Mouse (Mus musculus): ENCODE results near the gene Plekho1.
"Not testable (repeated sequence)": the region's sequence is repeated elsewhere in the genome, so short reads cannot be mapped to it uniquely, and the experiment has no call there.

Gene Plekho1

DNA sequence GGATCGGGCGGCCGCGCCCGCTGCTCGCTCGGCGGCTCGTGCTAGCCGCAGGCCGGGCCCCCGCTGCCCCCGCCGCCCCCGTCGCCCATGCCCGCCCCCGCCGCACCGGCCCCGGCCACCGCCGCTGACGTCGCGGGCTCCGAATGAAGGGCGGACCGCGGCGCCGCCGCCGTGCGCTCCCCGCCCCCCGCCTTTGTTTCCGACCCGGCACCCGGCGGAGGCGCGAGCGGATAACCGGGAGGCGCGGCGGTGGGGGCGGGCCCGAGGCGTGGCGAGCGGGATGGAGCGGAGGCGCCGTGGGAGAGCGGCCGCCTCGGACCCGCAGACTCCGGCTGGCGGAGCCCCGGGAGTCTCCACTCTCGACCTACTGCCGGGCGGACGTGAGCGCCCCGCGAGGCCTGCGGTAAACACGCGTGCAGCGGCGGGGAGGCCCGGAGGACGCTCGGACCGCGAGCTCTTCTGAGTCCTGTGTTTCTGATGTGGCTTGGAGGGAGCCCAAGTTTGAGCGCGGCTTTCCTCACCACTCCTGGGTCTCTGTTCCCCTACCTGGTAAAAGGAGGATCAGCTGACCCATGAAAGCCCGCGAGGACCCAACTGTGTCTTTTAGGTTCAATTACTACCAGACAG is at the start of gene Plekho1:
Gene Plekho1 (minus strand): TSS at position 200 of the 627 bp plus-strand sequence.
- peak; percentile 67 to 70 for DNase-seq

DNA sequence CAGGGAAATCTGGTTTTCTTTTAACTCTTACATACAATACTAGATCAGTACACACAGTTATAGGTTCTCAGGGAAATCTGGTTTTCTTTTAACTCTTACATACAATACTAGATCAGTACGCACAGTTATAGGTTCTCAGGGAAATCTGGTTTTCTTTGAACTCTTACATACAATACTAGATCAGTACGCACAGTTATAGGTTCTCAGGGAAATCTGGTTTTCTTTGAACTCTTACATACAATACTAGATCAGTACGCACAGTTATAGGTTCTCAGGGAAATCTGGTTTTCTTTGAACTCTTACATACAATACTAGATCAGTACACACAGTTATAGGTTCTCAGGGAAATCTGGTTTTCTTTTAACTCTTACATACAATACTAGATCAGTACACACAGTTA is 48.8 kb upstream of the Plekho1 start:
- not testable (repeated sequence) for DNase-seq

DNA sequence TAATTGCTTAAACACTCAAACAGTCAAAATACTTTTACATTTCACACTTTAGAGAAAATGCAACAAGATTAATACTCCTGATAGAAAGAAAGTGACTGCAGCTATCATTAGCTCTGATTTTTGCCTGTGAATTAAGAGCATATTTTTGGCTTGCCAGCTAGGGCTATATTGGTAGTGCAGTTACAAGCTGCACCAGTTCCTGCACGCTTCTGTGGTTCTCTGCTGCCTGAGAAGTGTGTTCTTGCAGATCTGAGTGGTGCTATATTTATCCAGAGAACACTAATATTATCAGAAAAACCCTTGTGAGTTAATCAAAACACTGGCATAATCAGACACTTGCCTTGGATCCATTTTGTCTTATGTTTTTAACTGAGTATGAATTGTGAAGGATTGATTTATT is 47.3 kb upstream of the Plekho1 start:
- no peak for DNase-seq

DNA sequence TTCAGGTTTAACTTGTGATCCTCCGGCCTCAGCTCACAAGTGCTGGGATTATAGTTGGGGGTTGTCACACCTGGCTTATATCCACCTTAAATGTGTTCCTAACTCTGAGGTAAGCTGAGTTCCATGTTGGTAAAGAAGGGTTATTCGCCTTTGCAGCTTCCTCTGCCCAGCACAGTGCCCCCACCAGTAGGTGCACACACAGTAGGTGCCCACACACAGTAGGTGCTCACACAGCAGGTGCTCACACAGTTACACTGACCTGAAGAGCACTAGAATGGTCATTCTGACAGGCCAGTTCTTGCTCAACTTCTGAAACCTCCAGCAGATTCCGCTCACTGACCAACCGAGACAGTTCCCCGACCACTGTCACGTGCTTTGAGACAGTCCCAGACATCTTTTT is 45.3 kb upstream of the Plekho1 start:
- DNase-seq, result no peak

DNA sequence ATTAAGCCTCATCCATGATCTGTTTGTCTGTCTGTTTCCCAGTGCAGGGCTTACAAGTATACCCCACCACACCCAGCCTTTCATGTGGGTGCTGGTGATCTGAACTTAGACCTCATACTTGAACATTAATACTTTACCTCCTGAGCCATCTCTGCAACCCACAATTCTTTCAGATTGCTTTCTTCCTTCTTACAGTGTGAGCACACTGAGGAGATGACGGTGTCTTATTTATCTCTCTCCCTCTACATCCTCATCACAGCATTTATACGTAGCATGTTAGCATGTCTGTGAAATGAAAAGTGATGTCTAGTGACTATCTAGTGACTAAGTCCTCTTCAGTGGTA is 44.8 kb upstream of the Plekho1 start:
- no peak for DNase-seq

DNA sequence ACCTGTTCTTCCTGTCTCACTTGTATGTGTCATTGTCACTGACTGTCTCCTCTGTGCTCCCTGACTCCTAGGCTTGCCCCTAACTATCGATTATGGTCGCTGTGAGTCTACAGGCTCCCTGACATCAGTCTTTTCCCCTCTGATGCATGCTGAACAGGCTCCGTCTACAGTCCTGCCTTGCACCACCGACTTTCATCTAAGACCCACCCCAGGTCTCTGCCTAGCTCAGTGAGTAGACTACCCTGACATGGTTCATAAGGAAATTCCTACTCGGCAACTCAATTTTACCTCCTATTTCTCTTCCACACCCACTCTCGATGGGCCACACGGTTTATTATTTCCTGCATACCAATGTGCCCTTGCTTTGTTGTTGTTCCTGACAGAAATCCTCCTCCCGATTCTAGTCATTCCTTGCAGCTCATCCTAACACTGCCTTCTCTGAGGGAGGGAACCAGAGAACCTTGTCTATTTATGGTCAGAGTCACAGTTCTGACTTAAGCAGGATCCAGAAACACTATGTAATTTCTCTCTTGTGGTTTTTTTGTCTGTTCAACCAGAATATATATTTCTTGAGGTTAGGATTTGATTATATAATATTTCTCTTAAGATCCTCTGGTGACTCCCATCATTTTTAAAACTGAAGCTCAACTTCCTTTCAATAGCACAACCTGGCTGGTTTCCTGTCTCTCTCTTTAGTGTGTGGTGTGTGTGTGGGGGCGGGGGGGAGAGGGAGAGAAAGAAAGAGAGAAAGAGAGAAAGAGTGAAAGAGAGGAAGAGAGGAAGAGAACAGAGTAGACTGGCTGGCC is 44.3 kb upstream of the Plekho1 start:
- no peak for DNase-seq

DNA sequence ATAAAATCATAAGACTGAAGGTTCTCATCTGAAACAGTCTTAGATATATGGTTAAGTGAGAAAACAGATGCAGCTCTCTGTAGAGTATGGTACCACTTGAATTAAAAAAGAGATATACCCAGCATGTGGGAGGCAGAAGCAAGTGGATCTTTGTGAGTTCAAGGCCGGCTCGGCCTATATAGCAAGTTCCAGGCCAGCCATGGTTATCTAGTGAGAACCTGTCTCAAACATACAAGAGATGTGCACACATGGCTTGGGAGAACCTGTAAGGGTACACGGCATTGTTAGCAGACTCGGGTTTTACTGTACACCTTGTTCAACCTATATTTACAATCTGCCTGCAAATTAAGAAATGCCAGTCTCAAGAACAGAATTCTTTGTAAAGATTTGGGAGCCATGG is 43.0 kb upstream of the Plekho1 start:
- no peak for DNase-seq

DNA sequence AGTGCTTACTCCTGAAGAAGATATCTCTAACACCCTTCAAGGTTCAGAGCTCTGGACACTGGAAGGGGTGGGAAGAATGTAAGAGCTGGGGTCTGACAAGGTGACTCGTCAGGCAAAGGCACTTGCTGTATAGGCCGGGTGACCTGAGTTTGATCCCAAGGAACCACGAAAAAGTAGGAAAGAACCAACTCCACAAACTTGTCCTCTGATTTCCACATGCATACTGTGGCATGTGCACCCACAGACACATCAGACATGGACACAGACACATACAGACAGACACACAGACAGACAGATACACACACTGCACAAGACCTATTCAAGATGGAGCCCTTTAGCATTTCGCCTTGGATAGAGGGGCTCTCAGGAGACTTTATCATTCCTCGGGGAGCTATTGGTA is 42.4 kb upstream of the Plekho1 start:
- no peak for DNase-seq

DNA sequence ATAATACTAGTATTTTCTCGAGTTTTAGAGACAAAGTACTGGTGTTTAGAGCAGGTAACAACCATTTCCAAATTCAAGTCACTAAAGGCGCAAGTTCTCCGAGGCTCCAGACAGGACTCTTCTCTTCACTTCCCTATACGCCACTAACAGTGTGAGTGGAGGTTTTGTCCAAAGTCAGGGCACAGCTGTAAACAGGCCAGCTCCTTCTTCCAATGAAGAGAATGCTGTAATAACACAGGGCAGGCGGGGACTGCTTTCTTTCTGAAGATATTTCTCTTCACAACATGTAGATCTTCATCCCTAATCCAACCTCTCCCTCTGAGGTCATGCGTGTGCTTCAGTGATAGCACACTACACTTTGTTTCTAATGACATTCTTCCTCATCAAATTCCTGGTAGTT is 41.0 kb upstream of the Plekho1 start:
- DNase-seq, result no peak

DNA sequence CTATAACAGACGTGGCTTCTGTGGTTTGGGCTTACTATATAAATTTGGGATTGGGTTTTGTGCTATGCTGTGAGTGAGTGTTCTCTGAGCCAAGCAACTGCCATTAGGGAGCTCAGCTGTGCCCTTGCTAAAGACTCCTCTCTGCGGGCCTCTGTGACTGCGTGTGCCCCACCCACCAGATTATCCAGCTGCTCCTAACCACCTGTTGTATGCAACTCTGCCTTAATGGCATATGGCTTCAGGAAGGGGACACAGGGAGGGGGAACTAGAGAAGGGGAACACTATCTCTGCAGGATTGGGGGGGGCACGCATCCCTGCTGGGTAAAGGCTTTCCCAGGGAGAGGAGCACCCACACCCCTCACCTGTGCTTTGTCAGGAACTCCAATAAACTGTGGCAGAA is 37.2 kb upstream of the Plekho1 start:
- no peak for DNase-seq

DNA sequence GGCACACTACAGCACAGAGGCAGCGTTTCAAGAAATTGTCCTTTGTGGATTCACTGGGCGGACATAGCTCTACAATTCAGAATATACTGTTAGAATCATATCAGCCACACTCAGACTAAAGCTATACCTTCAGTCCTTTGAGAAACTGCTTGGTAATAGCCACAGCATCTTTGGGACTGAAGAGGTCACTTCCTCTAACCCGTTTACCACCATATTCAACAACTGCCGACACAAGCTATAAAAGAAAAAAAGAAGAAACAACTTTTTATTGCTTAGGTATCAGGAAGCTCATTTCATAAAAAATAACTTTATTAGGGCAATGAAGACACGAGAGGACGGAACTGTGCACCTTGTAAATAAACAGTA is 36.8 kb upstream of the Plekho1 start:
- DNase-seq, result no peak

DNA sequence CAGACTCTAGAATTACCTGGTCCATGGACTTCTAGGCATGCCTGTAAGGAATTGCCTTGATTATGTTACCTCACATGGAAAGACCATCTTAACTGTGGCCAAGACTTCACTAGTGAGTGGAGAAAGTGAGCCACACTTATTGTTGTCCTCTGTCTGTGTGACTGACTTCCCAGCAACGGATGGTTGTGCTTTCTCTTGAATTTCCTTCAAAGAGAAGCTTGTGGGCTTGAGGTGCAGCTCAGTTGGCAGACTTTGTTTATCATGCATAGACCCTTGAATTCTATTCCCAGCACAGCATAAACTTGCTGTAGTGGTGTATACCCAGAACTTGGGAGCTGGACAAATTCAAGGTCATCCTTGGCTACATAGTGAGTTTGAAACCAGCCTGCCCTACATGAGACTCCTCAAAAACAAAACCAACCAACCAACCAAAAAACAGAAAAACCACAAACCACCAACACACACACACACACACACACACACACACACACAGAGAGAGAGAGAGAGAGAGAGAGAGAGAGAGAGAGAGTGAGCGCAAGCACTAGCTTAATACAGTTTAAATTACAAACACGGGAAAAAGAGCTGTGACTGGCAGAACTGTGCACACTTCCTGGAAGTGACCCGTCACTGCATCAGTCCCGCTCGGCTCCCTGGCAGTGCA is 36.3 kb upstream of the Plekho1 start:
- peak; percentile 46 to 50 for DNase-seq

DNA sequence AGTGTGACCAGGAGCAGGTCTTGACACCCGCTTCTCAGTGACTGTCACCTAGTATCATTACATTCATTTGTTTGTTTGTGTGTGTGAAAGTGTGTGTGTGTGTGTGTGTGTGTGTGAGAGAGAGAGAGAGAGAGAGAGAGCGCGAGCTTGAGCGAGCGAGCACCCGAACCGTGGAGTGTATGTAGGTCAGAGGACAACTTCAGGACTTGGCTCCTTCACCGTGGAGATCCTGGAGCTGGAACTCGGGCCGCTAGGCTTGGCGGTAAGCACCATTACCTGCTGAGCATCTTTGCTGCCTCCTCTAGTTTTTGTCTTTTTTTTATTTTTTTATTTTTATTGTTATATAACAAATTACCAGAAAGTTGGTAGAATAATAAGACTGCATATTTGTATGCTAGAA is 34.0 kb upstream of the Plekho1 start:
- DNase-seq, result no peak

DNA sequence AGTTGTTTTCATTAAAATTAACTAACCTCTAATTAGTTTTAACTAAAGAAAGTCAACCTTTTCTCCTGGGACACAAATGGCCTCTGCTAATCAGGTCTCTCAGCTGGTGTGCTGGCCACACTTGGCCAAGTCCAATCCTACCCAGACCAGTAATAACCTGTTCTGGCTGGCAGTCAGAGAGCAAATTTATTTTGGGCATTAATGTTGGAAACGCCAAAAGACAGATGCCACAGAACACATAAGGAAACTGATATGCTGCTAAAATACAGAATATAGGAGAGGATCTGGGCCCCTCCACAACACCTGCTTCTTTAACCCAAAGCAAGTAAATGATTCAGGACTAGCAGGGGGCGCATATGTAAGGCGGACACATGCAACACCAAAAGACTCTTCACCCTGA is 33.5 kb upstream of the Plekho1 start:
- DNase-seq, result no peak

DNA sequence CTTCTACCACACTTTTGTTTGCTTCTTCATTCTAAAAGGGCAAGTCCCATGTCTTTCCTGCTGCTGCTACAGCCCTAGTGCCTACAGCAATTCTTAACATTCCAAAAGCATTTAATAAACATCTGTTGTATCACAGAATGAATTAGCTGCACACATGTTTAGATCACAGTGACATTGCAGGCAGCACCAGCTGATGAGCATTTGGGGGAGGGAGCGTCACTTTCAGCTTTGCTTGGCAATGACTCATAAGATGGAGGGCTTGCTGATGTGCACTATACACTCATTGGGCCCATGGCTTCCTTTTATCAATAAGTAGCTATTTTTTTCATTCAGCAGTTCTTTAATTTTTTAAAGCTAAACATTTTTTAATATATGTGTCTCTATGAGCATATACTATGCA is 32.1 kb upstream of the Plekho1 start:
- no peak for DNase-seq

DNA sequence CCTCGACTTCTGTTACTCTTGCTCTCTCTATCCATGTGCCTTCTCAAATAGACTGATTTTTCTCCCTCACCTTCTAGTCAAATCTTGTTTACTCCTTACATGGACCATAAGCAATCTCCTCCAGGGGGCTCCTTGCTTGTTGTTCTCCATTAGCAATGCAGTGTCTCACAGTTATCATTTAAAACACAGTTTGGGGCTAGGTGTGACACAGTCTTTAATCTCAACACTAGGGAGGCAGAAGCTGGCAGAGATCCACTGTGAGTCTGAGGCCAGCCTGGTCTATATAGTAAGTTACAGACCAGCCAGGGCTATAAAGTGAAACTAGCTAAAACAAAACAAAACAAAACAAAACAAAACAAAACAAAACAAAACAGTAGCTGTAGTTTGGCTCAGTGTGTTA is 31.3 kb upstream of the Plekho1 start:
- DNase-seq, result no peak

DNA sequence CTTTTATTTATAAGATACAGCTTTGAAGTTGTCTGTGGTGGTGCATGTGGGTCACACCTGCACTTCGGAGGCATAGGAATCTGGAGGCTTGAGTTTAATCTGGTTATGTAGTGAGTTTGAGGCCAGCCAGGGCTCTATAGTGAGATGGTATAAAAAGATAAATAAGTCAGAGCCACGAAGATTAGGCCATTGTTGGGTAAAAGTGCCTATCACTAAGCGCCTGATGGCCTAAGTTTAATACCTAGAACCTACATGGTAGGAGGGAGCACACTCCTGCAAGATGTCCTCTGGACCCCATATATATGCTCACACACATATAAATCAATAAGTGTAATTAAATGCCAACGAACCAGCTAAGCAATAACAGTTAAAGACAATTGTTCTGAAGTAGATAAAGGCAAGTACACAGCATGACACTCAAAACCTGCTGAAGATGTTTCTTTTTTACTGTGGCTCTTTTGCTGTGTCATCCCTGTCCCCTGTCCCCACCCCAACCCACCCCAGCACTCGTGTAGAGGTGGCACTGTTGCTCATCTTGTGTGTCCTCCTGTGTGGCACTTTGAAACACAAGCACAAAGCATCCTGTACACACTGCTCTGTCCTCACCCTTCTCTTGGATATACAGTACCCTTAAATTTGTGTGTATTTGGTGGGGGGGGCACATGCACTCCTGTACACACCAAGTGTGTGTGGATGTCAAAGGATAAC is 25.8 kb upstream of the Plekho1 start:
- no peak for DNase-seq

DNA sequence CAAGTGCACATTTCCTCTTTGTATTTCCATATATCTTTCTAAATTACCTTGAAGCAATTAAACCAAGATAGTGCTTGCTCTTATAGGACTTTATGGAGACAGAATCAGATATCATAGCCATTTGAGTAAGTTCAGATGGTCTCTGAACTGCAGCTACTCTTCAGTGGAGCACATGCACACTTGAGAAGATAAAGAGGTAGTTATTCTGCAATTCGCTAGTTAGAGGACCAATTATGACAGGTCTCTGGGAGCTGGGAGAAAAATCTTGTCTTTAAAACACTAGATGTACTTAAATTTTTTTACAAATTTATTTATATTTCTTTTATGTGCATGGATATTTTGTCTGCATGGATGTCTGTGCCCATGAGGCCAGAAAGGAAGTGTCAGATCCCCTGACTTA is 24.9 kb upstream of the Plekho1 start:
- DNase-seq, result no peak

DNA sequence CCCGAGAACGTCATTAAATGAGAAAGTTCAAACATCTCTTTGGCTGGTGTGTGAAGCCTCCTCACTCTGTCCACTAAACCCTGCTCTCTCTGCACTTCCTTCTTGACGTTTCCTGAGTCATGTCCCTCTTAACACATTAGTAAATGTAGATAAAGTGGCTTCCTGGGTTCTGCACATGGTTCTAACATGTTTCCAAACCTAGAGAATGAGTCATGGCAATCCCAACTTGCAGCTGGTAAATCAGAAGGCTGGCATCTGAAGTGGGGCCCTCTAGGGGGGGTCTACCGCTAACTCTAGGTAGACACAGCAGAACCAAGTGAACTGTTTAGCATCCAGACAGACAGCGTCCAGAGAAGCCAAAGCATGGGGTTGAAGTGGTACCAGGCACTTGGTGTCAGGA is 21.7 kb upstream of the Plekho1 start:
- DNase-seq, result no peak

DNA sequence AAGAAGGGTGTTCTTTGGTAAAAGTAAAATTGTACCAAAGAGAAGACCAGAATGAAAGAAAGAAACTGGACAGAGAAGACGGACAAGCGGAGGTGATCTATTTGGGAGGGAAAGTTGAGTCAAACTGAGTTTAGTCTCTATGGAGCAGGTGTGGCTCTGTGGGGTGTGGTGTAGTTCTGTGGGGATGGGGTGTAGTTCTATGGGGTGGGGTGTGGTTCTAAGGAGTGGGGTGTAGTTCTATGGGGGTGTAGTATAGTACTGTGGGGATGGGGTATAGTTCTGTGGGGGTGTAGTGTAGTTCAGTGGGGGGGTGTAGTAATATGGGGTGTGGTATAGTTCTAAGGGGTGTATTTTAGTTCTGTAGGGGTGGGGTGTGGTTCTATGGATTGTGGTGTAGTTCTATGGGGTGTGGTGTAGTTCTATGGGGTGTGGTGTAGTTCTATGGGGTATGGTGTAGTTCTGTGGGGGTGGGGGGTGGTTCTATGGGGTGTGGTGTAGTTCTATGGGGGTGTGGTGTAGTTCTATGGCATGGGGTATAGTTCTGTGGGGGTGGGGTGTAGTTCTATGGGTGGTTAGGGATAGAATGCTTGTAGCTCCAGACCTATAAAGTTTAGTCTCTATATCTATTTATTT is 20.6 kb upstream of the Plekho1 start:
- no peak for DNase-seq

DNA sequence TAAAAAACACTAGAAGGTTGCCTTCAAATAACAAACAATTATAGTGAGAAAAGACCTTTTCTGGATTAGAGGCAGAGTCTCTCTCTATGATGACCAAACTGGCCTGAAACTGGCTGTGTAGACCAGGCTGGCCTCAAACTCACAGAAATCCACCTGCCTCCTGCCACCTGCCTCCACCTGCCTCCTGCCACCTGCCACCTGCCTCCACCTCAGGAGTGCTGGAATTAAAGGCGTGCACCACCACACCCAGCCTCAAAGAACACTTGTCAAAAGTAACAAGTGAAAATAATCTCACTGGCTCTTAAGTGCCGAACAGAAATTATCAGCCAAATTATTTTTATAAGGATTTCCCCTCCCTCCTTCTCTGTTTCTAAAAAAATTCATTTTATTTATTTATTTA is 19.9 kb upstream of the Plekho1 start:
- no peak for DNase-seq

DNA sequence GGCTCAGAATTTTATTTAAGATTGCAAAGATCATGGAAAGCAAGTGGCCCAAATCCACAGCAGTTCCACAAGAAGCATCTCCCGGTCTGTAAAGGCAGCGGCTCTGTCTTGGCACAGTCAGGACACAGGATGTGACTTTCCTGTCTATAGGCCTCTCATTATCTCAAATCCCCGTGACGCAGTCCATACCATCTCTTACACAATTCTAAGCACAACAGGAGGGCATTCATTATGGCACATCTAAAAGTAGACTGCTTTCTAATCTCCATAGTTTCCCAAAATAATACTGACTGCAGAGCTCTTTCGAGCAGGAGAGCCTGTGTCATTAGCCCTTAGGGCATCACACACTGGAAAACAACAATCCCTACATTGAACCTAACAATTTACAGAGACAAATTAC is 17.0 kb upstream of the Plekho1 start:
- DNase-seq, result no peak

DNA sequence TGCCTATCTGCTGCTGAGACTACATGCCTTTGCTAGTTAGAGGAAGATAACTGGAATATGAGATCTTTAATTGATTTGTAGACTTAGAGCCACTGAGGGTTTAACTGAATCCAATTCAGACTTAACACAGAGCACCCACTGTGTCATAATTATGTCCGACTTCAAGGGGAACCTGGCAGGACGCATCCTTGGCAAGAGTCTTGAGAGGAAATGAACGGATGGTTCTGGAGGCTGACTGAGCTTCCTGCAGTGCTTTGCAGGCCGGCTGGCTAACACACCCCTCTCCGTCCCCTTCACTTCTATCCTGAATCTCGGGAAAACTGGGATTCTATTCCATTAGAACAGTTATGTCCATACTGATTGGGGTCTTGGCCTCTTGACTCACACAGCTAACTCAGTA is 12.7 kb upstream of the Plekho1 start:
- no peak for DNase-seq
